Mouse (Mus musculus): ENCODE measurements at regions not wholly inside any gene's neighbourhood (a gene's known extent, or its start where the extent isn't known, plus 50 kb on each side); places are given as distances from the start of the nearest gene placed in this dataset.
"Not testable (repeated sequence)": the region's sequence is repeated elsewhere in the genome, so short reads cannot be mapped to it uniquely, and the experiment has no call there.

DNA sequence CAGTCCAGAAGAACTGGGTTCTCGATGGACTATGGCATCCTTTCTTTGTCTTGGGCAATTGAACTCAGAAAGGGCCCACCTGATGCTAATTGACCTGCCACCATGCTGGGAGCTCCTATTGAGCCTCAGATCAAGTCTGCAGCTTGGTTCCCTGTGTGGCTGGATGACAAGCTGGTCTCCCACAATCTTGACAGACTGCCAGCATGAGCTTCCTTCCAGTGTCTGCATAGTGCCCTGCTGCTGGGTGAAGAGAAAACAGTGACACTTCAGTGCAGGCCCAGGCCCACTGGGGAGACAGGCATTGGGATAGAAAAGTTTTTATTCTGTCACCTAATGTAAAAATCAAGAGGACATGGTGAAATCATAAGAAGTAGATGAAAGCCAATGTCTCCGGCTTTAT is 321.4 kb downstream of the Sec16b start:
- Histone ChIP-seq H3K4me2 (ENCODE audit: low read length) (no peak overlapping the region), H3K4me3 (replicated peaks; ENCODE audit: low read depth, low read length) (no peak overlapping the region), H3K36me3 (ENCODE audit: control insufficient read depth, insufficient read depth, low read length) (no peaks in the 10 kb centered on the region), H3K9me3 (ENCODE audit: control insufficient read depth, low read length) (no peaks in the 10 kb centered on the region), H3K4me1 (ENCODE audit: control insufficient read depth, insufficient read depth, low read length) (no peaks in the 10 kb centered on the region), H3K27me3 (ENCODE audit: control insufficient read depth, insufficient read depth, low read length) (no peaks in the 10 kb centered on the region), H3K9ac (replicated peaks; ENCODE audit: low read length) (no peak overlapping the region), H3K27ac (replicated peaks; ENCODE audit: low read depth, low read length) (no peak overlapping the region)
- ATAC-seq (ENCODE audit: low FRiP score, low TSS enrichment) (no peak), DNase-seq (peak; percentile 22)
- whole genome bisulfite sequencing: 51% methylated on average over 2 of the region's 2 CpGs

DNA sequence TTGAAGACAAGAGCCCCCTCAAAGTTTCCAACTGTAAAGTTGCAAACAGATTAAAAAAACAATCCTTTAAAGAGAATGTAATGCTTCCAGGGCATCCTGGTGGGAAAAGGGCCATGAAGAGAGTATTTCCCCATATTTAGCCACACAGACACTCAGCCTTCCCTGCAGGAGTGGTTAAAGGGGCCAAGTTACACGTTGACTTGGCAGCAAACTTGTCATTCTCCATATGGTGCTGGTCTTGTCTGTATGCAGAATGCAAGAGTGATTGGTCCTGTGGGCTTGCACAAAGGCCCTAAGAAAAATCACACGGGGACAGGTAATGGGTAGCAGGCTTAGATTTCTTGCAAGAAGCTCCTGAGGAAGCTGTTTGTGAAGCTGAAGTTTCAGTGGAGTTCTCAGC is 325.0 kb downstream of the Sec16b start:
- Histone ChIP-seq H3K9me3 (ENCODE audit: control insufficient read depth, low read length) (no peaks in the 10 kb centered on the region), H3K4me3 (replicated peaks; ENCODE audit: low read depth, low read length) (no peak overlapping the region), H3K4me1 (ENCODE audit: control insufficient read depth, insufficient read depth, low read length) (no peaks in the 10 kb centered on the region), H3K27me3 (ENCODE audit: control insufficient read depth, insufficient read depth, low read length) (no peaks in the 10 kb centered on the region), H3K36me3 (ENCODE audit: control insufficient read depth, insufficient read depth, low read length) (no peaks in the 10 kb centered on the region), H3K4me2 (ENCODE audit: low read length) (no peak overlapping the region), H3K9ac (replicated peaks; ENCODE audit: low read length) (no peak overlapping the region), H3K27ac (replicated peaks; ENCODE audit: low read depth, low read length) (no peak overlapping the region)
- DNase-seq (no peak), ATAC-seq (ENCODE audit: low FRiP score, low TSS enrichment) (no peak)
- WGBS: 54% methylated on average over 2 of the region's 2 CpGs

DNA sequence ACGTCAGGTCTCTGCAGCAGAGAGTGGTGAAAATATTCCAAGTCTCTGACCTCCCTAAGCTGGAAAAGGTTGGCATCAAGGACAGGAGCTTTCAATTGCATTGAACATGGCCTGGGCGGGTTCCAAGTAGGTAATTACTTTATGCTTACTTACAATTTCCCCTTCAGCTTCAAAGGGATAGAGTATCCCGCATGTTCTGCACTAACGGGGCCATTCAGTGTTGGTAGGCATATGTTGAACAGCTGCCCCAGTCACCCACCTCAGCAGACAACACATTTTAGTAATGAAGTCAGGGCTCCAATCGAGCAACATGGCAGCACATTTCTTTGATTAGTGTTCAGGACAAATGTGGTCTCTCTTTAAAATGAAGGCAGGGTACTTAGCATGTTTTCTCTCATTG is 366.2 kb downstream of the Sec16b start:
- 69% methylated on average over 5 of the region's 5 CpGs for WGBS
- no peak for ATAC-seq (ENCODE audit: low FRiP score, low TSS enrichment)

GRCm38 (mm10) chr1:157875006-157875405 is 368.5 kb downstream of the Sec16b start:
- Histone ChIP-seq H3K4me3 (replicated peaks; ENCODE audit: low read depth, low read length) (no peak overlapping the region), H3K36me3 (ENCODE audit: control insufficient read depth, insufficient read depth, low read length) (no peaks in the 10 kb centered on the region), H3K27me3 (ENCODE audit: control insufficient read depth, insufficient read depth, low read length) (no peaks in the 10 kb centered on the region), H3K4me2 (ENCODE audit: low read length) (no peak overlapping the region), H3K9me3 (ENCODE audit: control insufficient read depth, low read length) (no peaks in the 10 kb centered on the region), H3K27ac (replicated peaks; ENCODE audit: low read depth, low read length) (no peak overlapping the region), H3K4me1 (ENCODE audit: control insufficient read depth, insufficient read depth, low read length) (no peaks in the 10 kb centered on the region), H3K9ac (replicated peaks; ENCODE audit: low read length) (no peak overlapping the region)
- no peak for DNase-seq
- WGBS: 68% methylated on average over 2 of the region's 2 CpGs
- ATAC-seq (ENCODE audit: low FRiP score, low TSS enrichment): no peak

More for the DNA sequence above, 366.2 kb downstream of the Sec16b start:
- no peak overlapping the region for H3K9ac ChIP-seq (replicated peaks; ENCODE audit: low read length)
- no peaks in the 10 kb centered on the region for H3K27me3 ChIP-seq (ENCODE audit: control insufficient read depth, insufficient read depth, low read length)
- no peak overlapping the region for H3K4me2 ChIP-seq (ENCODE audit: low read length)
- no peak for DNase-seq
- H3K4me1 ChIP-seq (ENCODE audit: control insufficient read depth, insufficient read depth, low read length): no peaks in the 10 kb centered on the region
- no peaks in the 10 kb centered on the region for H3K9me3 ChIP-seq (ENCODE audit: control insufficient read depth, low read length)
- no peak overlapping the region for H3K27ac ChIP-seq (replicated peaks; ENCODE audit: low read depth, low read length)
- H3K4me3 ChIP-seq (replicated peaks; ENCODE audit: low read depth, low read length): no peak overlapping the region
- no peaks in the 10 kb centered on the region for H3K36me3 ChIP-seq (ENCODE audit: control insufficient read depth, insufficient read depth, low read length)

GRCm38 (mm10) chr1:157877117-157877516 is 370.6 kb downstream of the Sec16b start:
- not testable (repeated sequence) for ATAC-seq (ENCODE audit: low FRiP score, low TSS enrichment); H3K4me1 ChIP-seq (ENCODE audit: control insufficient read depth, insufficient read depth, low read length); H3K27me3 ChIP-seq (ENCODE audit: control insufficient read depth, insufficient read depth, low read length); H3K9ac ChIP-seq (replicated peaks; ENCODE audit: low read length); DNase-seq; H3K9me3 ChIP-seq (ENCODE audit: control insufficient read depth, low read length); H3K27ac ChIP-seq (replicated peaks; ENCODE audit: low read depth, low read length); H3K4me2 ChIP-seq (ENCODE audit: low read length); H3K4me3 ChIP-seq (replicated peaks; ENCODE audit: low read depth, low read length); H3K36me3 ChIP-seq (ENCODE audit: control insufficient read depth, insufficient read depth, low read length)
- 98% methylated on average over 2 of the region's 4 CpGs for WGBS

- DNase-seq (no peak), ATAC-seq (ENCODE audit: low FRiP score, low TSS enrichment) (no peak)
- 70% methylated on average over 1 of the region's 1 CpGs for WGBS
Measured at GRCm38 (mm10) chr1:157887146-157887545, 380.6 kb downstream of the Sec16b start.

DNA sequence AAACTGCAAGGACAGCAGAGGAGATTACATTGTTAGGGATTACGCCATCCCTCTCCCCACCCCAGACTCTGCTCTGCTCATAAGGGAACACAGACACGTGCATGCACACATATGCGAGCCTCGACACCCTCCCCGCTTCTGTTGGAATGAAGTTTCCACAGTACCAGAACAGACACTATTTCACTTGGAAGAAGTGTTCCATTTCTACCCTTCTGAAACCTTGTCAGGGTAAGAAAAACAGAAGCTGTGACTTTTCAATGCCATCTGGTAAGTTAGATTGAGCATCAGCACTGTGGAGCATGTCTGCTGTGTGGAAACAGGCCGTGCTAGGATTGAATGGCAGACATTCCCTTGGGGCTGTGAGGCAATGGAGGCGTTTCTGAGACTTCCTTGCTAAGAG is 382.0 kb downstream of the Sec16b start:
- no peak for ATAC-seq (ENCODE audit: low FRiP score, low TSS enrichment)
- 84% methylated on average over 7 of the region's 7 CpGs for WGBS

More at GRCm38 (mm10) chr1:157887146-157887545, 380.6 kb downstream of the Sec16b start:
- Histone ChIP-seq H3K9ac (replicated peaks; ENCODE audit: low read length) (no peak overlapping the region), H3K4me3 (replicated peaks; ENCODE audit: low read depth, low read length) (no peak overlapping the region), H3K27me3 (ENCODE audit: control insufficient read depth, insufficient read depth, low read length) (no peaks in the 10 kb centered on the region), H3K4me2 (ENCODE audit: low read length) (no peak overlapping the region), H3K9me3 (ENCODE audit: control insufficient read depth, low read length) (no peaks in the 10 kb centered on the region), H3K4me1 (ENCODE audit: control insufficient read depth, insufficient read depth, low read length) (no peaks in the 10 kb centered on the region), H3K27ac (replicated peaks; ENCODE audit: low read depth, low read length) (no peak overlapping the region), H3K36me3 (ENCODE audit: control insufficient read depth, insufficient read depth, low read length) (no peaks in the 10 kb centered on the region)

GRCm38 (mm10) chr1:157906168-157906567 is 399.6 kb downstream of the Sec16b start:
- Histone ChIP-seq H3K27ac (replicated peaks; ENCODE audit: low read depth, low read length) (no peak overlapping the region), H3K4me1 (ENCODE audit: control insufficient read depth, insufficient read depth, low read length) (no peaks in the 10 kb centered on the region), H3K4me3 (replicated peaks; ENCODE audit: low read depth, low read length) (no peak overlapping the region), H3K27me3 (ENCODE audit: control insufficient read depth, insufficient read depth, low read length) (no peaks in the 10 kb centered on the region), H3K36me3 (ENCODE audit: control insufficient read depth, insufficient read depth, low read length) (no peaks in the 10 kb centered on the region), H3K9ac (replicated peaks; ENCODE audit: low read length) (no peak overlapping the region), H3K4me2 (ENCODE audit: low read length) (no peak overlapping the region), H3K9me3 (ENCODE audit: control insufficient read depth, low read length) (no peaks in the 10 kb centered on the region)
- WGBS: 93% methylated on average over 2 of the region's 2 CpGs
- DNase-seq (no peak), ATAC-seq (ENCODE audit: low FRiP score, low TSS enrichment) (no peak)

More for the DNA sequence above, 382.0 kb downstream of the Sec16b start:
- H3K4me1 ChIP-seq (ENCODE audit: control insufficient read depth, insufficient read depth, low read length): no peaks in the 10 kb centered on the region
- no peaks in the 10 kb centered on the region for H3K27me3 ChIP-seq (ENCODE audit: control insufficient read depth, insufficient read depth, low read length)
- no peak for DNase-seq
- H3K4me3 ChIP-seq (replicated peaks; ENCODE audit: low read depth, low read length): no peak overlapping the region
- no peak overlapping the region for H3K9ac ChIP-seq (replicated peaks; ENCODE audit: low read length)
- H3K9me3 ChIP-seq (ENCODE audit: control insufficient read depth, low read length): no peaks in the 10 kb centered on the region
- H3K27ac ChIP-seq (replicated peaks; ENCODE audit: low read depth, low read length): no peak overlapping the region
- H3K4me2 ChIP-seq (ENCODE audit: low read length): no peak overlapping the region
- H3K36me3 ChIP-seq (ENCODE audit: control insufficient read depth, insufficient read depth, low read length): no peaks in the 10 kb centered on the region

DNA sequence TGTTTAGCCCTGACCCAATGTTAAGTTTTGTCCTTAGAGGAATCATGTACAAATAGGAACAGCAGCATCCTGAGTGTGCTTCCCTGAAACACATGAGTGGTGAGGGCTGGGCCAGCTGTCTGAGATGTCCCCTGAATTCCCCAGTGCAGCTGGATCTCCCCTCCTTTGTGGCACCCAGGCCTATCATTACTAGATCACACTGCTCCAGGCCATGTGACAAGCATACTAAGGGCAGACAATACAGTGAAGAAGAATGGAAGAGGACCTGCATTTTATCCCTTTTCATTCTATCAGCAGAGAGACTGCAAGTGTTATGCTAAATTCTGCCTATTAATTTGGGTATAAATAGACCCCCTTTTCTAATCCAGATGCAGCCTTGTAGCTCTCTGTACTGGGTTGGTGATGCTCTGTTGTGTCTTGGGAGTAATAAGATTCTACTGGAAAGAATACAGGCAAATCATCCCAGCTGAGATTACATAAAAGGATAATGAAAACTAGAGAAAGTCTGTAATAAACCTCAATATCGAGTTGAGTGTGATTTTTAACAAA is 418.3 kb downstream of the Brinp2 start:
- ATAC-seq (ENCODE audit: low FRiP score, low TSS enrichment): no peak
- Histone ChIP-seq H3K36me3 (ENCODE audit: control insufficient read depth, insufficient read depth, low read length) (no peaks in the 10 kb centered on the region), H3K27me3 (ENCODE audit: control insufficient read depth, insufficient read depth, low read length) (no peaks in the 10 kb centered on the region), H3K27ac (replicated peaks; ENCODE audit: low read depth, low read length) (no peak overlapping the region), H3K9ac (replicated peaks; ENCODE audit: low read length) (no peak overlapping the region), H3K4me2 (ENCODE audit: low read length) (no peak overlapping the region), H3K4me1 (ENCODE audit: control insufficient read depth, insufficient read depth, low read length) (peaks cover 12% of the 10 kb centered on the region), H3K9me3 (ENCODE audit: control insufficient read depth, low read length) (no peaks in the 10 kb centered on the region), H3K4me3 (replicated peaks; ENCODE audit: low read depth, low read length) (no peak overlapping the region)
- 37% methylated on average over 1 of the region's 1 CpGs for WGBS
- no peak for DNase-seq

Data from midbrain, embryonic 14.5 days (tissue).